Mouse (Mus musculus) layer of hippocampus, adult 11-12 months (tissue): ENCODE data around the gene Zscan18.
"Not testable (repeated sequence)": the region's sequence is repeated elsewhere in the genome, so short reads cannot be mapped to it uniquely, and the experiment has no call there.

ENCODE experiments used
- DNase-seq: peaks from one replicate; pipeline ENCODE4 v3.0.0; 2022; ENCODE audit warnings: low spot score

The Zscan18 gene

GRCm38 (mm10) chr7:12802866-12803726, at the start of gene Zscan18:
Zscan18 (minus strand) TSS chr7:12803635.
- peak; percentile 82 for DNase-seq

- no peak for DNase-seq
Measured at GRCm38 (mm10) chr7:12835779-12836178, 32.3 kb upstream of the Zscan18 start.

- peak; percentile 20 for DNase-seq
Measured at GRCm38 (mm10) chr7:12835193-12835671, 31.8 kb upstream of the Zscan18 start.

GRCm38 (mm10) chr7:12834162-12835120, 31.0 kb upstream of the Zscan18 start, which contains the start of gene Zfp110:
Zfp110 (plus strand) TSS chr7:12834761.
- peak; percentile 85 for DNase-seq

GRCm38 (mm10) chr7:12818521-12819295, 15.3 kb upstream of the Zscan18 start, which contains the start of gene Zfp329:
Zfp329 (minus strand) TSS chr7:12818858.
- peak; percentile 92 for DNase-seq

GRCm38 (mm10) chr7:12815566-12815965, 12.1 kb upstream of the Zscan18 start:
- DNase-seq: no peak

- DNase-seq: no peak
Measured at GRCm38 (mm10) chr7:12803727-12804071, 264 bp upstream of the Zscan18 start.

- DNase-seq: no peak
Measured at GRCm38 (mm10) chr7:12799554-12799953, 3.9 kb downstream of the Zscan18 start.

GRCm38 (mm10) chr7:12797971-12798370, 5.5 kb downstream of the Zscan18 start:
- DNase-seq: no peak

- DNase-seq: not testable (repeated sequence)
Measured at GRCm38 (mm10) chr7:12792624-12793023, 10.8 kb downstream of the Zscan18 start.

GRCm38 (mm10) chr7:12788025-12788424, 15.4 kb downstream of the Zscan18 start:
- no peak for DNase-seq

GRCm38 (mm10) chr7:12787333-12787732, 16.1 kb downstream of the Zscan18 start:
- DNase-seq: no peak

- DNase-seq: peak; percentile 86
Measured at GRCm38 (mm10) chr7:12780151-12780830, 23.1 kb downstream of the Zscan18 start.

GRCm38 (mm10) chr7:12779782-12780150, 23.7 kb downstream of the Zscan18 start:
- no peak for DNase-seq

- no peak for DNase-seq
Measured at GRCm38 (mm10) chr7:12779141-12779540, 24.3 kb downstream of the Zscan18 start.

- DNase-seq: peak; percentile 64
Measured at GRCm38 (mm10) chr7:12774606-12775005, 28.8 kb downstream of the Zscan18 start.

GRCm38 (mm10) chr7:12774111-12774510, 29.3 kb downstream of the Zscan18 start:
- no peak for DNase-seq

GRCm38 (mm10) chr7:12749431-12750198, 53.8 kb downstream of the Zscan18 start:
- DNase-seq: no peak

- DNase-seq: no peak
Measured at GRCm38 (mm10) chr7:12734904-12735303, 68.5 kb downstream of the Zscan18 start, which contains the start of gene Vmn2r56. Vmn2r56 (minus strand) TSS chr7:12735004.
